Mouse (Mus musculus) adipocyte (in vitro differentiated cells): ENCODE measurements around the gene Ctnna3.

Source experiments
- DNase-seq: peaks from one replicate; pipeline ENCODE4 v3.0.0-alpha.2; 2016; ENCODE audit warnings: low spot score

Ctnna3 gene

GRCm38 (mm10) chr10:64076410-64077052, 646.6 kb downstream of the Ctnna3 start:
- DNase-seq: no peak

DNA sequence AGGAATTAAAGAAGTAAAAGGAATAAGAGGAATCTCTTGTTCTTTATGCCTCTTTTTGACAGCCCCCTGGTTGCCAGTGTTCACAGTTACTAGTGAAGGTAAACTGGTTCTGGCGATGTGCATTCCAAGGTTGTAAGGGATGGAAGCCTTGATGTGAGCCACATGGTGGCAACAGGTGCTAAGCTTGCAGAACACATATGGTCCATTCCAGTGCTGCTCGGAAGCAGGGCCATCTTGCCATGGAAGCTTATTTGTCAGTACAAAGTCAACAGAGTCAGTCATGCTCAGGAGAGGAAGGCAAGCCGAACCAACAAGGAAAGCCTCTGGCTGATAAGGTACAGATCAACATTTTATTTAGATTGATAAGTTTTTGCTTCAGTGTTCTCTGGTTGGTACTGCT, 652.4 kb downstream of the Ctnna3 start:
- DNase-seq: no peak

DNA sequence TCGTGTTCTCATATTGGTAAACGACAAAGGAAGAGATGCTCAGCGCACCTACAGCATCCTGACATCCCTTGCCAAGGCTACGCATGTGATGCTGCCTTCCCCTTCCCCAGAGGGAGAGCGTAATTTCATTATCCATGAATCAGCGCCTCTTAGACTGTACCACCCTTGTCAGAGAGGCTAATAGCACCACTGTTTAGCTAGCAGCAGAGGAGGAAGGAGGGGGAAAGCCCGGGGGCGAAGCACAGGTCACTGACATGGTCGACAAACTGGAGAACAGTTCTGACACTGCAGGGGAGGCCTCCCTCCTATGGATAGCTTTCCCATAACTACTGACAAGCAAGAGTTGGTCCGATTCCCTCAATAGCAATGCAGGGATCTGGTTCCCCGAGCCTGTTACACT, 653.9 kb downstream of the Ctnna3 start:
- DNase-seq: no peak

DNA sequence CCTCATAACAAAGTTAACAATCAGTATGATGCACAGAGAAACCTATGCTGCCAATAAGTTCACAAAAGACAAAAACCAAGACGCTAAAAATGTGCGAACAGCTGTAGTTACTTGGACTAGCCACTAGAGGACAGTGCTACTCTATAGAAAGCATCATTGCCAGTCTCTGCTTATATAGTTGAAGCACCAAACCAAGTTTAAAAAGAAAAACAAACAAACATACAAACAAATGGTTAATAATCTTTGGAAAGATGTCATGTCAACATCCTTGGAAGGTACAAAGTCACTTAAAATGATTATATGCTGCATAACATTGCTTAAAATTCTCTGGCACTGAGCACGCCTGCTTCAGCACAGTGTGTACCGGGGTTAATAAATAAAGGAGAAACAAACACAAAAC, 654.6 kb downstream of the Ctnna3 start:
- peak; percentile 35 for DNase-seq

DNA sequence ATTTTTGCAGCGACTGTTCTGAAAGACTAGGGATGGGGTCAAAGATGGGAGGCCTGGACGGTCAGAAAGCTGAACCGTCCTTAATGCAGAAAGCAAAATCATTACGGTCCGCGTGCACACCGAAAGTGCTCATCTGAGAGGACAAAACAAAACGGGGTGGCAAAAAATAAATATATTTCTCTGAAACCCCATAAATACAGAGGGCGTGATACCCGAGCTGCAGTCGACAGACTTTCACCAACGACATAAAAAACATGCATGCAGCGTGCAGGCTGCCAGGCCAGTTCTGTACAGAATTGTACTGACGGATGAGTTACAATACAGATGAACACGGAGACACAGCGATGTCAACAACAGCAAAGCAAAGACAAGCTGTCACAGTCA, 656.3 kb downstream of the Ctnna3 start:
- DNase-seq: no peak

- DNase-seq: no peak
Observed at GRCm38 (mm10) chr10:64086567-64087391, 656.9 kb downstream of the Ctnna3 start.

DNA sequence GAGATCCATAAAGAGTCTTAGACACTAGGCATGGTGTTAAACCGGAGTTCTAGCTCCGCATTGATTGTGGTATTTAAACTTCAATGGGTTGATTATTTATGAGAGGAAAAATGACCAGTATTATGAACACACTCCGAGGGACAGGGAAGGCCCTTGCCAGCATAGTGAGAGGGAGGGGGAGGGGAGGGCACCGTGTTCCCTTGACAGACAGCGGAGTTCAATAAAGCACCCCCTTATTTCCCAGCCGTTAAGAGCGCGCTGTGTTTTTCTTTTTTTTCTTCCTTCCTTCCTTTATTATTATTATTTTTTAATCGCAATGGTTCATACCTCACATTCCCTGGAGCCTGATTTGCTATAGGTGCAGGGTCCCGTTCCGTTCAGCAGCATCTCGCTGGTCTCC, 657.6 kb downstream of the Ctnna3 start:
- DNase-seq: no peak

GRCm38 (mm10) chr10:64087936-64088773, 658.3 kb downstream of the Ctnna3 start:
- DNase-seq: no peak

GRCm38 (mm10) chr10:64088774-64089460, 659.0 kb downstream of the Ctnna3 start:
- DNase-seq: no peak

DNA sequence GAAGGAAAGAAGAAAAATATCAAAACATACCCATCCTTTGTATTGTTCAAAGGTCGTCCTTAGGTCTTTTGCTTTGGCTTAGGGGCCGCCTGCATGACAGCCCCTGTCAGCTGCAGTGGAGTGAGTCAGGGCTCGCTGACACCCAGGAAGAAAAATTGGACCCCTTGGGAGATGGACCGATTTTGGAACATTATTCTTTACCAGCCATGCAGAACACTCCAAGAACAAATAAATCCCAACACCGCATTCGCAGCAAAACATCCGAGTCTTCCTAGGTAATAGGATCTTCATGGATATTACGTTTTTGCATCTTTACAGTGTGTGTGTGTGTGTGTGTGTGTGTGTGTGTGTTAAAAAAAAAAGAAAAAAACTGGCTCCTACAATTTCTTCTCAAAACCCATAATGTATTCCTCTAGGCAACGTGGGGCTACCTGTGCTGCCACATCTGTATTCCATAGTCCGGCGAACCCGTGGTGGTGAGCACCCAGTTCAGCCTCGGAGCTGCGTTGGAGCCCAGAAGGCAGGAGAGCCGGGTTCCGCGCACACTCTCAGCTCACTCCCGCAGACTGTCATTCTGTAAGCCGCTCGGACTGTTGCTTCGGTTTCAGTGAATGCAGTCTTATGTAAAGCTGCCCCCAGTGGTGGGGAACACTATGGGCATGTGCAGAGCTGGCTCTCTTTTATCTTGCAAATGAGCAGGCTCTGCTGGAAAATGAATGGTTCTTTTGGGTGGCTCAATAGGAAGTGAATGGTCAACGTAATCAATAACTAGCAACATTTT, 660.0 kb downstream of the Ctnna3 start, which contains the start of gene Lrrtm3:
Lrrtm3 (minus strand) TSS at position 598 of the 781 bp plus-strand sequence.
- no peak for DNase-seq

DNA sequence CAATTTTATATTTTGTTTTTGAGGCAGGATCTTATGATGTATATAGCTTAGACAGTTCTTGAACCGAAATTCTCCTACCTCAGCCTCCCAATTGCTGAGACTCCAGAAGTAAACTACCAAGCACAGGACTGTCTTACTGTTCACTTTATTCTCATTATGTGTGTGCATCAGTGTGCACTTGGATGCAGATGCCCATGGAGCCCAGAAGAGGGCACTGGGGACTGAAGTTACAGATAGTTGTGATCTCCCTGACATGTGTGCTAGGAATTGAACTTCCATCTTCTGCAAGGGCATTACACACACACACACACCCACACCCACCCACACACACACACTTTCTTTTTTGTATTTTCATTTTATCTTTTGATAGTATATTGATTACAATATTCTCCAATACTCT, 666.6 kb downstream of the Ctnna3 start:
- no peak for DNase-seq

DNA sequence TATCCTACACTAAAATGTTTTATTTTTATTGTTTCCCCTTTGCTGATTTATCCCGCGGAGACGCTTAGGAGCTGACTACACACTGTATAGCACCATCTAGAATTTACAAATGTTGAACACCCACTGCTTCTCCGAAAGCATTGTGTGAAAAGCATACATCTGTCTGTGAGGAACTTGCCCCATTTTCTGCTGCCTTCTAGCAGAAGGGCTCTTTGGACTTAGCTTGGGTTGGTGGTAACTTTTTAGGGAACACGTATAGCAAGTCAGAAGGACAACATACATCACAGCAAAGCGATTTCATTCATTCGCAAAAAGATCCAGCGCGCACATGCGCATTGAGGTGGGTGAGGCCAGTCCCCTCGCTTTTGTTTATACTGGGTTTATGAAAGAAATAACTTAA, 685.3 kb downstream of the Ctnna3 start:
- DNase-seq: no peak

- no peak for DNase-seq
Observed at GRCm38 (mm10) chr10:64118833-64119232, 688.9 kb downstream of the Ctnna3 start.

DNA sequence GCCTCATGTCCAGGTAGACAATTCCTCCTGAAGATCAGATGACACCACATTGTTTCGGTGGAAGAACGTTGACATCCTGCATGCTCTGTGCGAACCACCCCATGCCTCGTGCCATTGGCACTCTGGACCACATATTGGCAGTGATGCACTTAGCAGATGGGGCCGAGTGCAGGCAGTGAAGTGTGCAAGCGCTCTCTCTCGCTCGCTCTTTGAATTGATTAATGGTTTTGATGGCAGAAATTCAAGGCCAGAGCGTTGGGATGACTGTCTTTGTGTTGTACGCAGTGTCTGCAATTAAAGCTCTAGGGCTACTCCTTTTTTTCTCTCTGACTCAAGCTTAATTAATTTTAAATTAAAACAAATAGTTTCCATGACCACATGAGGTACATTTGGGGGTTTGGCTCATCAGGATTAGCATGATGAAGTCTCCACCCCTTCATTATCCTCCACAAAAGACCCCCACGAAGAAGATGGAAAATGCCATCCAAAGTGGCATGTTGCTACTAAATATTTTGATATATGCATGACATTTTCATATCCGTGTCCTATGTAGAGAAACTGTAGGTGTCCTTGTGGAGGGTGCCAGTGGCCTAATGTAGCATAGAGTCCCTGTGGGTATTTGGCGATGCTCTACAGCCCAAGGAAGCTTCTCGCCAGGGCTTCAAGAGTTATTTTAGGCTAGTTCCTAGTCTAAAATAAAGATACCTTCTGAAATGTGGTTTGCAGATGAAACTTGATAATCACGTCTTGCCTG, 700.7 kb downstream of the Ctnna3 start:
- no peak for DNase-seq

- no peak for DNase-seq
Observed at GRCm38 (mm10) chr10:64133461-64133860, 703.6 kb downstream of the Ctnna3 start.

- no peak for DNase-seq
Observed at GRCm38 (mm10) chr10:64135481-64135880, 705.6 kb downstream of the Ctnna3 start.

DNA sequence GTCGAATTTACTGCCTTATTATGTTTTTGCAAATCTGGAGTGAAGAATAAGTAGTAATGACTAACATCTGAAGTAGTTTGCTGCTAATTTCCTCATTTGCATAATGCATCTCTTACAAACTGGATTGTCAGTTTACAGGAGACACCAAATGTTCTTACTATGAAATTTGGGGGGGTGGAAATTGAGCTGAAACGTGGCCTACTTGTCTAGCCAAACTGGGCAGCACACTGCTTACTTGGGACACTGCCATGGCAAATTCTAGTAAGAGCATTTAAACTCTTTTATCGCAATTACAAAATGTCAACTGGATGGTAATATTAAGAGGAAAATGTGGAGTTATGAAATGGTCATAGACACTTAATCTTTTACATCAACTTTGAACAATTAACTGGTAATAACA, 716.6 kb downstream of the Ctnna3 start:
- no peak for DNase-seq

DNA sequence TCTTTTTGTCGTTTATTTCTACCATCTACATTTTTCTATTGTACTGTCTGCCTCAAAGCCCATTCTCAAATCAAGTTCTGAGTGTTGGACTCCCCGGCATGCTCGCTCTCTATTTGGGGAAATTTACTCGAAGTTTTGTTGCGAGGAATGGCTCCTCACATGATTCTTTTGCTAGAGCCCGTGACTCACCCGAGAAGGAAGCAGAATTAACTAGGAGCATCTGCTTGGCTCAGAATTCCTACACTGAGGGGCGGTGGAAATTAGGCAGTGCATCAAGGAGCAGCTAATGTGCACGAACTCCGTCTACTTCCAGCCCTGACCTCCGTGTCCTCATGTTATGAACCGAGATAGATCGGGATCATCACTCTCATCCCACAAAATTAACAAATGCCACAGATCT, 751.8 kb downstream of the Ctnna3 start:
- no peak for DNase-seq

DNA sequence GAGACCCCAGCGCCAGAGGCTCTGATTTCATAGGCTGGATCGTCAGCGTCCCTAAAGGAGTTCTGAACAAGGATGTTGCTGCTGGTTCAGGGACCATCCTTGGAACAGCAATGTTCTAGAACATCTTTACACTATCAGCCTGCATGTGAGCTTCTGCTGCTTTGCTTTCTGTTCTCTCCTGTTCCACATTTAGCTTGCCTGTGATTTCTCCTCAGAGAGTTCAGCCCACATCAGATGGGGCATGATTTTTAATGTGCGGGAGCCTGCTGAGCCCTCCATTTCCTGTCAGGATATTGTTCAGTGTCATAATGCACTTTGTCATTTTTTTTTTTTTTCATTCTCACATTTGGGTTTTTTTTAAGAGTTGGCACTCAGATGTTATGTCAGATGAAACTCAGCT, 752.8 kb downstream of the Ctnna3 start:
- DNase-seq: no peak

DNA sequence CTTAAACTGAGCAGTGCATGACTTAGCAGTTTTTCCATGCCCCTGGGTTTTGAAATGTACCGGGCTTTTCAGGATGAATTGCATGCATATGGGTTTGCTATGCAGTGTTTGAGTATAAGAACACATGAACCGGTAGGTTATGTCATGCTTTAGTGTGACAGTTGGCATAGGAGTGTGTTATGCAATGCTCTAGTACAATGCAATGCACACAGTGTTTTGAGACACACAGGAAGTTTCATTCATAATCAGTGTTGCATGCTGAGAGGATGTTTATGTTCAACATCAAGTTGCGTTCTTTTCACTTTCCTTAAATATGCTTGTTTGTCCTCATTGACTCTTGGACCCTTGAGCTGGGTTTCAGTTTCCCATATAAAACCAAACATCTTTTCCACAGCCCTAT, 758.1 kb downstream of the Ctnna3 start:
- DNase-seq: no peak

DNA sequence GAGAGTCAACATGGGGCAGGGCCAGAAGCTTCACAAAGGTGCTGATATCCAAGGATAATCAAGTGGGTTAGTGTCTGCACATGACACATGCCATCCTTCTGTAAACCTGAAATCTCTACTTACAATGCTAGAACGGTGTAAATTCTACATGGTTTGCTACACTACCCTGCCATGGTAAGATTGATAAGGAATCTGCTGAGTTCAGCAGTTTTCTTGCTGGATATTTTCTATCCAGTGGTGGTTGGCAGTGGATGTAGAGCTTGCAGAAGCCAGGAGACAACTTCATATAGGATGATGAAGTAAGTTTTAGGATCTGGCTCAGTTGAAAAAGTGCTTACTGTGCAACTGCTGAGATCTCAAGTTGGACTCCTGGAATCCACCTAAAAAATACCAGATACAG, 767.7 kb downstream of the Ctnna3 start:
- no peak for DNase-seq
